Mouse (Mus musculus) heart, embryonic 13.5 days (tissue): ENCODE measurements around the gene Ddb2. TPM values are rescaled to one million over a fixed set of nuclear protein-coding genes. Genes with fewer than 3 reads are reported as not detected.

Source experiments
- ATAC-seq: fragments of 200-750 bp; cut with Nextera tagmentation; 2 replicates; pipeline ENCODE4 v1.8.0; 2017; ENCODE audit warnings: moderate TSS enrichment; ENCODE audit not compliant: insufficient number of reproducible peaks, low FRiP score, low TSS enrichment; ENCODE audit errors: extremely low read depth
- H3K27ac ChIP-seq: fragments of 300-500 bp; sonication (generic); replicated peaks from 2 replicates; pipeline ENCODE4 v1.5.1; 2015; ENCODE audit warnings: moderate library complexity, mild to moderate bottlenecking, inconsistent platforms
- H3K27me3 ChIP-seq: fragments of 300-500 bp; sonication (generic); replicated peaks from 2 replicates; pipeline ENCODE4 v1.6.1; 2015; ENCODE audit warnings: mild to moderate bottlenecking, inconsistent platforms
- H3K36me3 ChIP-seq: fragments of 300-500 bp; sonication (generic); 2 replicates; pipeline ENCODE4 v1.6.1; 2015; ENCODE audit warnings: mild to moderate bottlenecking, inconsistent platforms
- H3K4me1 ChIP-seq: fragments of 300-500 bp; sonication (generic); 2 replicates; pipeline ENCODE4 v1.6.1; 2015; ENCODE audit warnings: inconsistent platforms
- H3K4me2 ChIP-seq: fragments of 300-500 bp; sonication (generic); 2 replicates; pipeline ENCODE4 v1.6.1; 2015; ENCODE audit warnings: inconsistent platforms, mild to moderate bottlenecking, moderate library complexity
- H3K4me3 ChIP-seq: fragments of 300-500 bp; sonication (generic); 2 replicates; pipeline ENCODE4 v1.5.1; 2015; ENCODE audit warnings: moderate library complexity, mild to moderate bottlenecking, inconsistent platforms
- H3K9ac ChIP-seq: fragments of 300-500 bp; sonication (generic); 2 replicates; pipeline ENCODE4 v1.6.1; 2015; ENCODE audit warnings: inconsistent platforms, mild to moderate bottlenecking, moderate library complexity
- H3K9me3 ChIP-seq: fragments of 300-500 bp; sonication (generic); 2 replicates; pipeline ENCODE4 v1.6.1; 2016; ENCODE audit warnings: inconsistent platforms
- WGBS: fragments of 180-500 bp; shearing (Covaris S2); methylation state at CpG from one replicate; pipeline ENCODE4 v1.1.7; 2015; ENCODE audit warnings: mixed read lengths; 5-methylcytosine and 5-hydroxymethylcytosine counted together
- polyA plus RNA-seq: library from polyadenylated mRNA; unstranded; fragments of >200 nt; fragmentation: Nextera tagmentation; extraction: Ambion mirVana; gene quantifications from 2 replicates; pipeline ENCODE4 v1.2.1, GENCODE M21; 2015

Gene Ddb2
- polyA plus RNA-seq, 1 experiment from 2014 or later, result 7.1 TPM

DNA sequence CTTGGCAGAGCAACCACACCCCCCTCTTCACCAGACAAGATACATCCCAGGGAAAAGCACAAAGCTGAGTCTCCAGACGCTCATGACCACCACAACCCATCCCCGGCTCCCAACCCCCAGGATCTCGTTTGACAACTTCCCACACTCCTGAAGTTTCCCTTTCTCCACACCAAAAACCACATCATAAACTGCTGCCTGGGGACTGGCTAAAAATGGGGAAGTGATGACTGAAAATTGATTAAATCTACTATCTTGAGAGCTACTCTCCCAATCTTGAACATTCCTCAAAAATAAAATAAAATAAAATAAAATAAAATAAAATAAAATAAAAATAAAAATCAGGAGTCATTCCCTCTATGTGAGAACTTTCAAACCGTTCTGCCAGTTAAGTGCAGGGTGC lies 73.8 kb downstream of the Ddb2 start:
- no peak for ATAC-seq
- H3K4me1 ChIP-seq, result peaks cover 33% of the 10 kb centered on the region
- H3K27ac ChIP-seq, result no peak overlapping the region
- H3K36me3 ChIP-seq, result peaks cover 24% of the 10 kb centered on the region
- H3K9ac ChIP-seq, result no peak overlapping the region
- H3K27me3 ChIP-seq, result no peaks in the 10 kb centered on the region
- H3K9me3 ChIP-seq, result no peaks in the 10 kb centered on the region
- no peak overlapping the region for H3K4me3 ChIP-seq
- WGBS, result 75% methylated on average over 4 of the region's 4 CpGs
- H3K4me2 ChIP-seq, result no peak overlapping the region

Other genes starting within 250 kb of the Ddb2 start
- gene Rapsn, start 201.4 kb downstream of the Ddb2 start, polyA plus RNA-seq, result 21.2 and 25.8 TPM in 2 replicates
- gene Psmc3, start 183.0 kb downstream of the Ddb2 start, polyA plus RNA-seq, result 226 and 239 TPM in 2 replicates
- gene Slc39a13, start 166.6 kb downstream of the Ddb2 start, polyA plus RNA-seq, result 45.0 and 55.5 TPM in 2 replicates
- gene Spi1, start 154.6 kb downstream of the Ddb2 start, polyA plus RNA-seq, result 3.5 and 3.9 TPM in 2 replicates
- 806 and 882 TPM in 2 replicates for gene Mybpc3, start 118.8 kb downstream of the Ddb2 start, polyA plus RNA-seq
- gene Madd, start 53.1 kb downstream of the Ddb2 start, polyA plus RNA-seq, result 5.1 and 5.9 TPM in 2 replicates
- 1.9 and 2.7 TPM in 2 replicates for gene Nr1h3, start 34.1 kb downstream of the Ddb2 start, polyA plus RNA-seq
- 17.1 and 19.3 TPM in 2 replicates for gene Acp2, start 34.1 kb downstream of the Ddb2 start, polyA plus RNA-seq
- gene Pacsin3, start 19.0 kb upstream of the Ddb2 start, polyA plus RNA-seq, result 35.4 and 38.2 TPM in 2 replicates
- gene Arfgap2, start 28.0 kb upstream of the Ddb2 start, polyA plus RNA-seq, result 63.3 and 64.4 TPM in 2 replicates
- 36.3 and 38.9 TPM in 2 replicates for gene 1110051M20Rik, start 207.7 kb upstream of the Ddb2 start, polyA plus RNA-seq
- gene Lrp4, start 220.5 kb upstream of the Ddb2 start, polyA plus RNA-seq, result 3.2 and 3.8 TPM in 2 replicates